8 mouse cellular contexts compared by ENCODE assay signal in the genomic region with DNA sequence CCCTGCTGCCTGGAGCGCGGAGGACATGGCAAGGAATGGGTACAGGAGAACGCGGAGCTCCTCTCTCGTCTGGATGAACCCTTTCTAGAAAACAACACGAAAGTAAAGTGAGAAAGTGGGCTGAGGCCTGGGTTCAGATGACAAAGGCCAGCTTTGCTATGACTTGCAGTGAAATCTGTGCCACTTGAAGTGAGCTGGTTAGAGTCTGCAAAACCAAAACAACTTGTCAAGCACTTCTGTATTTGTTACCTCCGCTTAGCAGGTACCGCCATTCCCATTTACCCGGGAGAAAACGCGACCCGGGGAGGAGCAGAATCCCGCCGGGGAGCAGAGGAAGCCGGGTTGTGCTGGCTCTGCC. TPM values are rescaled to one million over a fixed set of nuclear protein-coding genes. Genes with fewer than 3 reads are reported as not detected.
DNase-seq lines count a peak whose midpoint lies in the region; ATAC-seq and TF ChIP-seq lines count a peak whose summit lies in the region.

No protein-coding gene starts in this region.

- WGBS in heart, postnatal 0 days, result 11% methylated on average over 15 of the region's 15 CpGs
- WGBS in hindbrain, embryonic 14.5 days, result 9% methylated on average over 15 of the region's 15 CpGs
- 5% methylated on average over 15 of the region's 15 CpGs for WGBS in midbrain, embryonic 14.5 days

- no peak for TF ChIP-seq EP300 in heart, postnatal 0 days (IDR thresholded peaks at IDR 0.05; ENCODE audit: low read depth)

- ATAC-seq in heart, postnatal 0 days (ENCODE audit: insufficient read depth, low read depth), result no peak
- no peak for ATAC-seq in hindbrain, embryonic 14.5 days (ENCODE audit: low FRiP score)
- no peak for ATAC-seq in midbrain, embryonic 14.5 days (ENCODE audit: low FRiP score, low TSS enrichment)

- intact Hi-C loops in left cerebral cortex, postnatal 25 days (cut with DNase I), result no loop called here

- H3K4me3 ChIP-seq in heart, postnatal 0 days (ENCODE audit: low read depth, low read length), result peak overlapping the region; percentile 61
- H3K4me3 ChIP-seq in brown adipose tissue, adult 24 weeks (ENCODE audit: insufficient read depth, low read depth, low read length), result peak overlapping the region; percentile 58
- peak overlapping the region; percentile 73 for H3K4me3 ChIP-seq in hindbrain, embryonic 14.5 days (replicated peaks; ENCODE audit: low read length)
- H3K4me3 ChIP-seq in midbrain, embryonic 14.5 days (replicated peaks; ENCODE audit: low read depth, low read length), result peak overlapping the region; percentile 61

- peak overlapping the region; percentile 99 for H3K4me2 ChIP-seq in heart, postnatal 0 days (ENCODE audit: low read depth, low read length)
- peak overlapping the region; percentile 96 for H3K4me2 ChIP-seq in hindbrain, embryonic 14.5 days (replicated peaks)
- H3K4me2 ChIP-seq in midbrain, embryonic 14.5 days (ENCODE audit: low read length), result peak overlapping the region; percentile 94

- no peak for DNase-seq in heart, postnatal 0 days (ENCODE audit: low spot score)
- DNase-seq in heart, adult 18-20 months, result no peak
- DNase-seq in hindbrain, embryonic 14.5 days (ENCODE audit: low spot score), result no peak
- no peak for DNase-seq in midbrain, embryonic 14.5 days
- no peak for DNase-seq in thymus, postnatal 4 days
- no peak for DNase-seq in left cerebral cortex, postnatal 25 days (ENCODE audit: low spot score in 2 of 2)
- DNase-seq in left cerebral cortex, adult 8-10 months (ENCODE audit: low spot score in 2 of 2), result no peak

- H3K9me3 ChIP-seq in heart, postnatal 0 days (replicated peaks; ENCODE audit: control insufficient read depth, low read length), result no peaks in the 10 kb centered on the region
- H3K9me3 ChIP-seq in hindbrain, embryonic 14.5 days (ENCODE audit: control insufficient read depth, low read length), result no peaks in the 10 kb centered on the region
- no peaks in the 10 kb centered on the region for H3K9me3 ChIP-seq in midbrain, embryonic 14.5 days (ENCODE audit: control insufficient read depth, low read length)

- TF ChIP-seq CTCF in heart, postnatal 0 days (IDR thresholded peaks at IDR 0.05; ENCODE audit: low read depth), result no peak

- H3K27ac ChIP-seq in heart, postnatal 0 days (ENCODE audit: low read depth), result no peak overlapping the region
- no peak overlapping the region for H3K27ac ChIP-seq in brown adipose tissue, adult 24 weeks (replicated peaks; ENCODE audit: low read depth, low read length)
- no peak overlapping the region for H3K27ac ChIP-seq in hindbrain, embryonic 14.5 days
- H3K27ac ChIP-seq in midbrain, embryonic 14.5 days (replicated peaks; ENCODE audit: low read depth, low read length), result no peak overlapping the region

- H3K9ac ChIP-seq in heart, postnatal 0 days (replicated peaks; ENCODE audit: low read depth, low read length), result no peak overlapping the region
- peak overlapping the region; percentile 70 for H3K9ac ChIP-seq in hindbrain, embryonic 14.5 days
- H3K9ac ChIP-seq in midbrain, embryonic 14.5 days (replicated peaks; ENCODE audit: low read length), result peak overlapping the region; percentile 64

- no peaks in the 10 kb centered on the region for H3K36me3 ChIP-seq in heart, postnatal 0 days (replicated peaks; ENCODE audit: control insufficient read depth, insufficient read depth, low read length)
- H3K36me3 ChIP-seq in hindbrain, embryonic 14.5 days (replicated peaks; ENCODE audit: control insufficient read depth, insufficient read depth), result no peaks in the 10 kb centered on the region
- H3K36me3 ChIP-seq in midbrain, embryonic 14.5 days (ENCODE audit: control insufficient read depth, insufficient read depth, low read length), result no peaks in the 10 kb centered on the region

- H3K27me3 ChIP-seq in heart, postnatal 0 days (ENCODE audit: control insufficient read depth, insufficient read depth, low read length), result peaks cover 71% of the 10 kb centered on the region
- H3K27me3 ChIP-seq in hindbrain, embryonic 14.5 days (ENCODE audit: control insufficient read depth, insufficient read depth, low read length), result peaks cover 61% of the 10 kb centered on the region
- H3K27me3 ChIP-seq in midbrain, embryonic 14.5 days (ENCODE audit: control insufficient read depth, insufficient read depth, low read length), result peaks cover 61% of the 10 kb centered on the region

- H3K4me1 ChIP-seq in heart, postnatal 0 days (ENCODE audit: control insufficient read depth, insufficient read depth), result peaks cover 8% of the 10 kb centered on the region; the same call in 1 of the 2 replicates
- no peaks in the 10 kb centered on the region; the same call in 1 of the 2 replicates for H3K4me1 ChIP-seq in brown adipose tissue, adult 24 weeks (ENCODE audit: control insufficient read depth, insufficient read depth, insufficient read length, low read length)
- peaks cover 10% of the 10 kb centered on the region for H3K4me1 ChIP-seq in hindbrain, embryonic 14.5 days (replicated peaks; ENCODE audit: control insufficient read depth, insufficient read depth, low read length)
- H3K4me1 ChIP-seq in midbrain, embryonic 14.5 days (ENCODE audit: control insufficient read depth, insufficient read depth, low read length), result peaks cover 10% of the 10 kb centered on the region

RNA-seq across cellular contexts. Expression of gene Glis1, which starts 0.4 kb away (rescaled TPM):
- total RNA-seq in heart, postnatal 0 days (2014; rRNA removed; ENCODE audit: low replicate concordance), result not detected in 2 replicates
- polyA plus RNA-seq in heart, postnatal 0 days (2015; fragmentation: Nextera tagmentation; extraction: Ambion mirVana), result 0.11 TPM in 1 of 2 replicates, not detected in the other
- under 1 TPM; 0.15 to 0.25 TPM for total RNA-seq in heart, adult 18-20 months (2021)
- not detected in 2 replicates for polyA plus RNA-seq in brown adipose tissue, adult 24 weeks (2012; ENCODE audit: insufficient read depth, insufficient read length, missing spikeins)
- polyA plus RNA-seq in hindbrain, embryonic 14.5 days (2014; fragmentation: Nextera tagmentation; extraction: Ambion mirVana), result 2.7 and 5.6 TPM in 2 replicates
- 1.6 TPM in 2 replicates for polyA plus RNA-seq in midbrain, embryonic 14.5 days (2014; fragmentation: Nextera tagmentation; extraction: Ambion mirVana)
- 1 to 10 TPM in 1 of 2 experiments, under 1 TPM in 1; 0.82 to 1.1 TPM for total RNA-seq in left cerebral cortex, postnatal 25 days (2021)
- total RNA-seq in left cerebral cortex, adult 8-10 months (2022), result 1 to 10 TPM in 3 of 4 experiments, under 1 TPM in 1; 0.89 to 2.8 (median 1.2) TPM
